Mouse (Mus musculus): ENCODE results near the gene Hexa. TPM values are rescaled to one million over a fixed set of nuclear protein-coding genes. Genes with fewer than 3 reads are reported as not detected.

Gene Hexa
- total and polyA plus RNA-seq, 3 experiments, result 44.3 to 54.0 TPM; not detected in 1

DNA sequence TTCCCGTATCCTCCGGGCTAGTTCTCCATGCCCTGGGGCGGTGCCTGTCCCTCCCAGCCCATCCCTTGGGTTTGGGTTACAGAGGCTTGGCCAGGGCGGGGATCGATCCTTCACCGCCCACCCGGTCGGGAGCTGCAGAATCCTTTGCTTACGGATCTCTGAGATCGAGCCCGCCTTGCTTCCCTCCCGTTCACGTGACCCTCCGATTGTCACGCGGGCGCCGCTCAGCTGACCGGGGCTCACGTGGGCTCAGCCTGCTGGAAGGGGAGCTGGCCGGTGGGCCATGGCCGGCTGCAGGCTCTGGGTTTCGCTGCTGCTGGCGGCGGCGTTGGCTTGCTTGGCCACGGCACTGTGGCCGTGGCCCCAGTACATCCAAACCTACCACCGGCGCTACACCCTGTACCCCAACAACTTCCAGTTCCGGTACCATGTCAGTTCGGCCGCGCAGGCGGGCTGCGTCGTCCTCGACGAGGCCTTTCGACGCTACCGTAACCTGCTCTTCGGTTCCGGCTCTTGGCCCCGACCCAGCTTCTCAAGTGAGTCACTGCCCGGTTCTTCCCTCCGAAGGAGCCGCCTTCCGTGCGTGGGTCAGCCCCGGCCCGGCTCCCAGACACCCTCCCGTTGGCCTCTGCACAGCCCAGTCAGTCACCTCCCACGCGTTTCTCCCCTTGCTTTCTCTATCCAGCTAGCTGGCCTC lies at the start of gene Hexa, which contains the start of gene Tmem202 (continued):
- TF ChIP-seq SMC3 (IDR thresholded peaks at IDR 0.05; ENCODE audit: low read depth, low read length) (no peak), MYC (IDR thresholded peaks at IDR 0.05; ENCODE audit: low read depth, low read length) (peak; percentile 82), CHD1 (IDR thresholded peaks at IDR 0.05; ENCODE audit: low read depth, low read length) (no peak), USF1 (IDR thresholded peaks at IDR 0.05; ENCODE audit: low read depth, low read length) (peak; percentile 100)

DNA sequence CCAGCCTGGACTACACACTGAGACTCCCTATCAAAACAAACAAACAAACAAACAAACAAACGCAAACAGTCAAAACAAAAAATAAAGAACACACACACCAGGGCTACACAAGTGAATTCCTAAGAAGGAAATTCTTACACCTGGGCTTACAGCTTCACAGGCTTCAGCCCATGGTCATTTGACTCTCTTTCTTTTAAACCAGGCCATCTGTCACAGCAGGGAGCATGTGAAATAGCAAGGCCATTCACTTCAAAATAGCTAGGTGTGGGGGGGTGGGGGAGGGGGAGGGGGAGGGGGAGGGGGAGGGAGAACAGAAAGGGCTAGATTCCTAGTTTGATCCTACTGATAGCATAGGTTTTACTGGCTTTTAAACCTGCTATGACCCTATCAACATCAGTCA lies 31.2 kb upstream of the Hexa start:
- TF ChIP-seq E2F4 (IDR thresholded peaks at IDR 0.05; ENCODE audit: borderline replicate concordance, low read depth, low read length), result no peak
- no peak for TF ChIP-seq UBTF (IDR thresholded peaks at IDR 0.05; ENCODE audit: borderline replicate concordance, insufficient read depth, low read depth, low read length)
- no peak for TF ChIP-seq ELF1 (IDR thresholded peaks at IDR 0.05; ENCODE audit: low read depth, low read length)
- no peak for TF ChIP-seq CHD1 (IDR thresholded peaks at IDR 0.05; ENCODE audit: low read depth, low read length)
- no peak for TF ChIP-seq POLR2AphosphoS2 (IDR thresholded peaks at IDR 0.05; ENCODE audit: low read length)
- TF ChIP-seq BHLHE40 (IDR thresholded peaks at IDR 0.05; ENCODE audit: borderline replicate concordance, low read depth, low read length), result no peak
- Histone ChIP-seq H3K4me1 (ENCODE audit: control insufficient read depth in 1 of 2, insufficient read depth in 2 of 2, low read length in 2 of 2) (no peaks in the 10 kb centered on the region), H3K9ac (ENCODE audit: control insufficient read depth, low read depth, low read length, poor library complexity, severe bottlenecking) (no peak overlapping the region), H3K4me3 (ENCODE audit: control insufficient read depth in 1 of 2, insufficient read depth in 1 of 2, low read depth in 2 of 2, low read length in 2 of 2) (no peak overlapping the region), H3K27me3 (ENCODE audit: control insufficient read depth in 1 of 2, insufficient read depth in 2 of 2, low read length in 2 of 2) (peaks cover 0 to 3% of the 10 kb centered on the region in 2 experiments; a peak in 3 of 4 replicates), H3K27ac (ENCODE audit: control insufficient read depth, low read depth, low read length) (no peak overlapping the region), H3K9me3 (replicated peaks; ENCODE audit: insufficient read depth, low read length) (no peaks in the 10 kb centered on the region), H3K79me2 (ENCODE audit: control insufficient read depth, insufficient read depth, low read length, poor library complexity) (no peaks in the 10 kb centered on the region), H3K36me3 (ENCODE audit: control insufficient read depth in 1 of 2, insufficient read depth in 2 of 2, low read length in 2 of 2) (no peaks in the 10 kb centered on the region)
- DNase-seq (ENCODE audit: low read depth, low spot score), result no peak

DNA sequence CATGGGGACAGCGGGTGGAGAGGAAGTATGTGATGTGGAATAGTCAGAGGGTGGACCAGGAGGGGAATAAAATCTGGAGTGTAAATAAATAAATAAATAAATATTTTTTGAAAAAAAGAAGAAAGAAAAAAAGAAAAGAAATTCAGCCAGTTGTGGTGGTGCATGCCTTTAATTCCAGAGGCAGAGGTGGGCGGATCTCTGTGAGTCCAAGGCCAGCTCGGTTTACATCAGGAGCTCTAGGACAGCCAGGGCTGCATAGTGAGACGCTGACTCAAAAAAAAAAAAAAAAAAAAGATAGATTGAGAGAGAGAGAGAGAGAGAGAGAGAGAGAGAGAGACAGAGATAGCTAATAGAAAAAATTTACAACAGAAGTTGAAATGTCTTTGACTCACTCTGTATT lies 27.0 kb upstream of the Hexa start:
- Histone ChIP-seq H3K9ac (ENCODE audit: control insufficient read depth, low read depth, low read length, poor library complexity, severe bottlenecking) (no peak overlapping the region), H3K4me3 (ENCODE audit: control insufficient read depth in 1 of 2, insufficient read depth in 1 of 2, low read depth in 2 of 2, low read length in 2 of 2) (no peak overlapping the region), H3K4me1 (ENCODE audit: control insufficient read depth in 1 of 2, insufficient read depth in 2 of 2, low read length in 2 of 2) (peaks cover 0 to 4% of the 10 kb centered on the region in 2 experiments; a peak in 1 of 4 replicates), H3K36me3 (ENCODE audit: control insufficient read depth in 1 of 2, insufficient read depth in 2 of 2, low read length in 2 of 2) (no peaks in the 10 kb centered on the region), H3K79me2 (ENCODE audit: control insufficient read depth, insufficient read depth, low read length, poor library complexity) (no peaks in the 10 kb centered on the region), H3K27me3 (ENCODE audit: control insufficient read depth in 1 of 2, insufficient read depth in 2 of 2, low read length in 2 of 2) (peaks cover 0 to 2% of the 10 kb centered on the region in 2 experiments; a peak in 3 of 4 replicates), H3K9me3 (replicated peaks; ENCODE audit: insufficient read depth, low read length) (no peaks in the 10 kb centered on the region), H3K27ac (ENCODE audit: control insufficient read depth, low read depth, low read length) (no peak overlapping the region)
- DNase-seq (ENCODE audit: low read depth, low spot score), result no peak
- TF ChIP-seq POLR2A (IDR thresholded peaks at IDR 0.05; ENCODE audit: control insufficient read depth in 1 of 2, insufficient read depth in 1 of 2, low read depth in 1 of 2, low read length in 2 of 2, poor library complexity in 1 of 2) (no peak), RCOR1 (IDR thresholded peaks at IDR 0.05; ENCODE audit: low read depth, low read length) (no peak), NELFE (IDR thresholded peaks at IDR 0.05; ENCODE audit: low read depth, low read length) (no peak), ZNF384 (IDR thresholded peaks at IDR 0.05; ENCODE audit: low read depth, low read length) (no peak), TCF12 (IDR thresholded peaks at IDR 0.05; ENCODE audit: low read depth, low read length) (no peak), MXI1 (IDR thresholded peaks at IDR 0.05; ENCODE audit: low read depth, low read length) (no peak), TAL1 (IDR thresholded peaks at IDR 0.05; ENCODE audit: low read length) (no peak), CHD1 (IDR thresholded peaks at IDR 0.05; ENCODE audit: low read depth, low read length) (no peak), MEF2A (IDR thresholded peaks at IDR 0.05; ENCODE audit: extremely low read depth, insufficient replicate concordance, low read depth, low read length, poor library complexity, severe bottlenecking) (no peak), MYC (IDR thresholded peaks at IDR 0.05; ENCODE audit: low read depth, low read length) (no peak), CHD2 (IDR thresholded peaks at IDR 0.05; ENCODE audit: low read length) (no peak), ZMIZ1 (IDR thresholded peaks at IDR 0.05; ENCODE audit: low read depth, low read length) (no peak), RAD21 (IDR thresholded peaks at IDR 0.05; ENCODE audit: low read depth, low read length) (no peak), GATA1 (IDR thresholded peaks at IDR 0.05; ENCODE audit: low read depth, low read length) (no peak), ZKSCAN1 (IDR thresholded peaks at IDR 0.05; ENCODE audit: low read depth, low read length) (no peak), ETS1 (IDR thresholded peaks at IDR 0.05; ENCODE audit: low read depth, low read length) (no peak), BHLHE40 (IDR thresholded peaks at IDR 0.05; ENCODE audit: borderline replicate concordance, low read depth, low read length) (no peak), EP300 (IDR thresholded peaks at IDR 0.05; ENCODE audit: low read depth in 1 of 2, low read length in 2 of 2) (no peak), ZC3H11A (IDR thresholded peaks at IDR 0.05; ENCODE audit: low read depth, low read length) (no peak)
